Mouse (Mus musculus): ENCODE data around the gene Nek4. TPM values are rescaled to one million over a fixed set of nuclear protein-coding genes. Genes with fewer than 3 reads are reported as not detected.
A peak's percentile ranks its signal among the peaks of the same experiment; 100 is the strongest.

Gene Nek4
- polyA plus RNA-seq, 1 experiment from 2014 or later, result 12.3 TPM

GRCm38 (mm10) chr14:31018860-31019291 lies 67.7 kb downstream of the Nek4 start, which contains the start of the genes Pbrm1 and Gnl3:
Pbrm1 (plus strand) TSS chr14:31019138.
Gnl3 (minus strand) TSS chr14:31019152.
- WGBS, result under 1% methylated on average over 47 of the region's 53 CpGs
- Histone ChIP-seq H3K4me2 (peak within 1 kb of the TSS; percentile 77), H3K4me3 (ENCODE audit: low read depth, low read length) (peak within 1 kb of the TSS; percentile 90), H3K27ac (ENCODE audit: low read depth) (peak within 1 kb of the TSS; percentile 98), H3K36me3 (ENCODE audit: insufficient read depth) (peaks cover 60% of the 10 kb centered on the region), H3K9me3 (ENCODE audit: low read depth, low read length) (no peaks in the 10 kb centered on the region), H3K27me3 (ENCODE audit: insufficient read depth, low read length) (no peaks in the 10 kb centered on the region), H3K4me1 (ENCODE audit: insufficient read depth) (no peaks in the 10 kb centered on the region; the same call in 1 of the 2 replicates), H3K9ac (peak within 1 kb of the TSS; percentile 90)
- TF ChIP-seq CTCF (IDR thresholded peaks at IDR 0.05; ENCODE audit: low read depth), result peak; percentile 56
- DNase-seq (peak; percentile 98), ATAC-seq (ENCODE audit: insufficient read depth) (peak; percentile 92)

DNA sequence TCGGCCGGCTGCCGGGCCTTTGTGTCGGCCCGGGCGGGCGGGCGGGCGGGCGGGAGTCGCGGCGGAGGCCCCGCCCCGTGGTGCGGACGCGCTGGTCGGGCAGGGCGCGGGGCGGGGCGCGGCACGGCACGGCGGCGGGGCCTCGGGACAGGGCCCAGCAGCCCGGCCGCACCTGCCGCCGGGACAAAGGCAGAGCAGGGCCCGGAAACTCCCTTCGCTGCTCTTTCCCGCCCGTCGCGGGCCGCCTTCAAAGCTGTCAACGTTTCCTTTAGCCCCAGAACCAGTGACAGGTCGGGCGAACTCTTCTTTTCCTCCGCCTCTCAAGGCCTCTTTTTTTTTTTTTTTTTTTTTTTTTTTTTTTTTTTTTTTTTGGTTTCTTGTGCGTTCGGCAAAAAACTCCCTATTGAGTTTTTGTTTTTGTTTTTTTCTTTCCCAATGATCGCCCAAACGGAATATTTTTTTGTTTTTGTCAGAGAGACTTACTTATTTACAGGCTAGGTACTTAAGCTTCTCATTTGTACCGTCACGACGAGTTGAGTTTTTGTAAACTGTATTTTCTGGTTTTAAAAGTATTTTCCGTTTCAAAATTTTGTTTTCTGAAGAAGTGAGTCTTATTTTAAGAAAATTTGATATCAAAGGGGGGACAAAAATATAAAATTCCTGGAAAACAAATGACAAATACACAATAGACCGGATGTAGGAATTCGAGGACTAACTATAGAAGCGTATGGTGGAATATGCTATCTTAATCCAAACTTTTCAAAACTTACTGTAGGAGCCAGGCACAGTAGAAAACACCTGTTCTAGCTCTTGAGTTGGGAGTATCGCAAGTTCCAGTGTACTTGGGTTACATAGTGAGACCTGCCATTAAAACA lies 68.4 kb downstream of the Nek4 start:
- DNase-seq, result peak; percentile 89
- Histone ChIP-seq H3K36me3 (ENCODE audit: insufficient read depth) (peaks cover 59% of the 10 kb centered on the region), H3K9me3 (ENCODE audit: low read depth, low read length) (no peaks in the 10 kb centered on the region), H3K27ac (ENCODE audit: low read depth) (peak overlapping the region; percentile 98), H3K4me1 (ENCODE audit: insufficient read depth) (no peaks in the 10 kb centered on the region; the same call in 1 of the 2 replicates), H3K27me3 (ENCODE audit: insufficient read depth, low read length) (no peaks in the 10 kb centered on the region), H3K4me3 (ENCODE audit: low read depth, low read length) (peak overlapping the region; percentile 90), H3K4me2 (peak overlapping the region; percentile 77), H3K9ac (peak overlapping the region; percentile 90)
- no peak for TF ChIP-seq CTCF (IDR thresholded peaks at IDR 0.05; ENCODE audit: low read depth)
- ATAC-seq (ENCODE audit: insufficient read depth), result peak; percentile 94
- 3% methylated on average over 29 of the region's 56 CpGs for WGBS

DNA sequence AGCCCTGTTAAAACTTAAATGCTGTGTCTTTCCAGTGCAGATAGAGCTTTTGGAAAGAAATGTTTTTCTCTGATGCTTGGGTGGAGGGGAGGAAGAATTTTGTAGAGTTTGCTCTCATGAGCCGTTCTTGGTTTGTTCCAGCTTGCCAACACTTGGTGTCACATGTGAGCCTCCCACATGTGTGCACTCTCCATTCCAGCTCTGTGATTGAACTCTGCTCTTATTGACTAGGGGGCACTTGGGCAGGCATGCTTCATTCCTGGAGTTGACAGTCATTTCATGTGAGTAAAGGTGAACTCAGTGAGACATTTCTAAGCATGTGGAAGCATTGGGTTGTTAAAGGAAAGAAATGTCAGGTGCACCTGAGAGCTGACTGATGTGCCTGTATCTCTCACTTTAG lies 71.4 kb downstream of the Nek4 start:
- H3K4me1 ChIP-seq (ENCODE audit: insufficient read depth), result no peaks in the 10 kb centered on the region; the same call in 1 of the 2 replicates
- TF ChIP-seq CTCF (IDR thresholded peaks at IDR 0.05; ENCODE audit: low read depth), result no peak
- DNase-seq (no peak), ATAC-seq (ENCODE audit: insufficient read depth) (no peak)
- no peak overlapping the region for H3K4me2 ChIP-seq
- no peak overlapping the region for H3K27ac ChIP-seq (ENCODE audit: low read depth)
- H3K9ac ChIP-seq, result no peak overlapping the region
- H3K36me3 ChIP-seq (ENCODE audit: insufficient read depth), result peaks cover 58% of the 10 kb centered on the region
- H3K27me3 ChIP-seq (ENCODE audit: insufficient read depth, low read length), result no peaks in the 10 kb centered on the region
- H3K4me3 ChIP-seq (ENCODE audit: low read depth, low read length), result no peak overlapping the region
- no peaks in the 10 kb centered on the region for H3K9me3 ChIP-seq (ENCODE audit: low read depth, low read length)
- WGBS, result 40% methylated on average over 1 of the region's 1 CpGs

DNA sequence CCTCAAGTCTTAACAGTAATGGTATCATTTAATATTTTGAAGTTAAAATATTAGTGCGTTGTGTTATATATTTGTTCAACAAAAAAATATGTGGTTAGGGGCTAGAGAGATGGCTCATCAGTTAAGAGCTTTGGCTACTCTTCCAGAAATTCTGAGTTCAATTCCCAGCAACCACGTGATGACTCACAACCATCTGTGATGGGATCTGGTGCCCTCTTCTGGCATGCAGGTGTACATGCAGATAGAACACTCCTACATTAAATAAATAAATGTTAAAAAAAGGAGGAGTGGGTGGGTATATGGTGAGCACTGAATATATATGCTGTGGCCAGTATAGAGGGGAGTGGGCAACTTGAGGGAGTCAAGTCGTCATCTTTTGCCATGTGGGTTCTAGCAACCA lies 74.6 kb downstream of the Nek4 start:
- no peaks in the 10 kb centered on the region for H3K4me1 ChIP-seq (ENCODE audit: insufficient read depth)
- no peak overlapping the region for H3K4me2 ChIP-seq
- H3K27ac ChIP-seq (ENCODE audit: low read depth), result no peak overlapping the region
- no peak overlapping the region for H3K9ac ChIP-seq
- DNase-seq (no peak), ATAC-seq (ENCODE audit: insufficient read depth) (no peak)
- H3K27me3 ChIP-seq (ENCODE audit: insufficient read depth, low read length), result no peaks in the 10 kb centered on the region
- peaks cover 81% of the 10 kb centered on the region for H3K36me3 ChIP-seq (ENCODE audit: insufficient read depth)
- WGBS, result 83% methylated on average over 3 of the region's 3 CpGs
- no peaks in the 10 kb centered on the region for H3K9me3 ChIP-seq (ENCODE audit: low read depth, low read length)
- TF ChIP-seq CTCF (IDR thresholded peaks at IDR 0.05; ENCODE audit: low read depth), result peak; percentile 45
- H3K4me3 ChIP-seq (ENCODE audit: low read depth, low read length), result no peak overlapping the region

Other genes with a start within 250 kb of the Nek4 start
- gene Sfmbt1, start 236.5 kb upstream of the Nek4 start, polyA plus RNA-seq (2014; fragmentation: Nextera tagmentation; extraction: Ambion mirVana), result 14.7 and 15.0 TPM in 2 replicates
- gene Tmem110, start 125.8 kb upstream of the Nek4 start, polyA plus RNA-seq (2014; fragmentation: Nextera tagmentation; extraction: Ambion mirVana), result 32.2 and 33.7 TPM in 2 replicates
- 3.8 and 5.1 TPM in 2 replicates for gene Mustn1, start 72.2 kb upstream of the Nek4 start, polyA plus RNA-seq (2014; fragmentation: Nextera tagmentation; extraction: Ambion mirVana)
- gene Itih4, start 64.9 kb upstream of the Nek4 start, polyA plus RNA-seq (2014; fragmentation: Nextera tagmentation; extraction: Ambion mirVana), result not detected in 2 replicates
- 0.31 and 0.71 TPM in 2 replicates for gene Itih3, start 27.6 kb upstream of the Nek4 start, polyA plus RNA-seq (2014; fragmentation: Nextera tagmentation; extraction: Ambion mirVana)
- not detected in 2 replicates for gene Itih1, start 8.1 kb upstream of the Nek4 start, polyA plus RNA-seq (2014; fragmentation: Nextera tagmentation; extraction: Ambion mirVana)
- 69.1 and 69.6 TPM in 2 replicates for gene Glt8d1, start 50.0 kb downstream of the Nek4 start, polyA plus RNA-seq (2014; fragmentation: Nextera tagmentation; extraction: Ambion mirVana)
- 352 and 383 TPM in 2 replicates for gene Spcs1, start 50.3 kb downstream of the Nek4 start, polyA plus RNA-seq (2014; fragmentation: Nextera tagmentation; extraction: Ambion mirVana)
- 101 and 110 TPM in 2 replicates for gene Pbrm1, start 67.8 kb downstream of the Nek4 start, polyA plus RNA-seq (2014; fragmentation: Nextera tagmentation; extraction: Ambion mirVana)
- gene Gnl3, start 67.8 kb downstream of the Nek4 start, polyA plus RNA-seq (2014; fragmentation: Nextera tagmentation; extraction: Ambion mirVana), result 126 and 128 TPM in 2 replicates
- gene Smim4, start 177.6 kb downstream of the Nek4 start, polyA plus RNA-seq (2014; fragmentation: Nextera tagmentation; extraction: Ambion mirVana), result 60.9 and 74.3 TPM in 2 replicates
- 476 and 510 TPM in 2 replicates for gene Nt5dc2, start 179.7 kb downstream of the Nek4 start, polyA plus RNA-seq (2014; fragmentation: Nextera tagmentation; extraction: Ambion mirVana)
- 64.4 and 71.3 TPM in 2 replicates for gene Stab1, start 217.3 kb downstream of the Nek4 start, polyA plus RNA-seq (2014; fragmentation: Nextera tagmentation; extraction: Ambion mirVana)